Mouse (Mus musculus): ENCODE measurements at regions not wholly inside any gene's neighbourhood (a gene's known extent, or its start where the extent isn't known, plus 50 kb on each side); places are given as distances from the start of the nearest gene placed in this dataset.

- H3K9me3 ChIP-seq = no peaks in the 10 kb centered on the region
- H3K4me2 ChIP-seq (replicated peaks) = peak overlapping the region; percentile 78
- peak overlapping the region; percentile 63 for H3K27ac ChIP-seq
- H3K36me3 ChIP-seq = no peaks in the 10 kb centered on the region
- H3K4me3 ChIP-seq (replicated peaks) = peak overlapping the region; percentile 58
- WGBS = 6% methylated on average over 51 of the region's 51 CpGs
- peak overlapping the region; percentile 75 for H3K9ac ChIP-seq (replicated peaks)
- peaks cover 19% of the 10 kb centered on the region for H3K27me3 ChIP-seq
- H3K4me1 ChIP-seq (replicated peaks) = 0 out of 2 replicates have a peak, but pooled peaks cover 4% of the 10 kb centered on the region
- ATAC-seq = peak; percentile 99
Observed at GRCm38 (mm10) chr13:80962789-80963590, 79.8 kb downstream of the Arrdc3 start.

GRCm38 (mm10) chr13:80963591-80963940 lies 80.4 kb downstream of the Arrdc3 start:
- no peak for ATAC-seq
- peaks cover 19% of the 10 kb centered on the region for H3K27me3 ChIP-seq
- H3K4me1 ChIP-seq (replicated peaks) = 0 out of 2 replicates have a peak, but pooled peaks cover 4% of the 10 kb centered on the region
- H3K36me3 ChIP-seq = no peaks in the 10 kb centered on the region
- no peak overlapping the region for H3K9ac ChIP-seq (replicated peaks)
- H3K4me2 ChIP-seq (replicated peaks) = peak overlapping the region; percentile 78; the same call in 1 of the 2 replicates
- 82% methylated on average over 11 of the region's 11 CpGs for WGBS
- no peaks in the 10 kb centered on the region for H3K9me3 ChIP-seq
- 0 out of 2 replicates have a peak overlapping the region, but pooled peaks have one; percentile 63 for H3K27ac ChIP-seq
- peak overlapping the region; percentile 58; the same call in 1 of the 2 replicates for H3K4me3 ChIP-seq (replicated peaks)

GRCm38 (mm10) chr13:80971664-80972063 lies 88.5 kb downstream of the Arrdc3 start:
- Histone ChIP-seq H3K4me3 (replicated peaks) (no peak overlapping the region), H3K4me1 (replicated peaks) (no peaks in the 10 kb centered on the region), H3K27me3 (no peaks in the 10 kb centered on the region), H3K9ac (replicated peaks) (no peak overlapping the region), H3K36me3 (no peaks in the 10 kb centered on the region), H3K27ac (no peak overlapping the region), H3K9me3 (no peaks in the 10 kb centered on the region), H3K4me2 (replicated peaks) (no peak overlapping the region)
- 82% methylated on average over 3 of the region's 3 CpGs for WGBS
- no peak for ATAC-seq

- H3K9me3 ChIP-seq = no peaks in the 10 kb centered on the region
- 44% methylated on average over 1 of the region's 1 CpGs for WGBS
- H3K36me3 ChIP-seq = no peaks in the 10 kb centered on the region
- no peak overlapping the region for H3K9ac ChIP-seq (replicated peaks)
- H3K4me2 ChIP-seq (replicated peaks) = no peak overlapping the region
- no peak overlapping the region for H3K4me3 ChIP-seq (replicated peaks)
- H3K27me3 ChIP-seq = no peaks in the 10 kb centered on the region
- no peak for ATAC-seq
- H3K4me1 ChIP-seq (replicated peaks) = no peaks in the 10 kb centered on the region
- no peak overlapping the region for H3K27ac ChIP-seq
Observed at GRCm38 (mm10) chr13:80974424-80974823, 91.2 kb downstream of the Arrdc3 start.

- Histone ChIP-seq H3K9me3 (no peaks in the 10 kb centered on the region), H3K4me2 (replicated peaks) (no peak overlapping the region), H3K36me3 (no peaks in the 10 kb centered on the region), H3K4me1 (replicated peaks) (no peaks in the 10 kb centered on the region), H3K9ac (replicated peaks) (no peak overlapping the region), H3K4me3 (replicated peaks) (no peak overlapping the region), H3K27me3 (no peaks in the 10 kb centered on the region), H3K27ac (no peak overlapping the region)
- no peak for ATAC-seq
- WGBS = 86% methylated on average over 3 of the region's 3 CpGs
Observed at GRCm38 (mm10) chr13:80977266-80977665, 94.1 kb downstream of the Arrdc3 start.

GRCm38 (mm10) chr13:80981201-80981600 lies 98.0 kb downstream of the Arrdc3 start:
- Histone ChIP-seq H3K36me3 (no peaks in the 10 kb centered on the region), H3K27ac (no peak overlapping the region), H3K4me1 (replicated peaks) (no peaks in the 10 kb centered on the region), H3K9ac (replicated peaks) (no peak overlapping the region), H3K27me3 (no peaks in the 10 kb centered on the region), H3K4me2 (replicated peaks) (no peak overlapping the region), H3K4me3 (replicated peaks) (no peak overlapping the region), H3K9me3 (no peaks in the 10 kb centered on the region)
- 81% methylated on average over 2 of the region's 2 CpGs for WGBS
- ATAC-seq = no peak

- no peak overlapping the region for H3K4me2 ChIP-seq (replicated peaks)
- ATAC-seq = no peak
- H3K27ac ChIP-seq = no peak overlapping the region
- H3K9ac ChIP-seq (replicated peaks) = no peak overlapping the region
- 9% methylated on average over 4 of the region's 4 CpGs for WGBS
- no peaks in the 10 kb centered on the region for H3K9me3 ChIP-seq
- no peaks in the 10 kb centered on the region for H3K36me3 ChIP-seq
- 0 out of 2 replicates have a peak, but pooled peaks cover 6% of the 10 kb centered on the region for H3K4me1 ChIP-seq (replicated peaks)
- H3K27me3 ChIP-seq = no peaks in the 10 kb centered on the region
- no peak overlapping the region for H3K4me3 ChIP-seq (replicated peaks)
Observed at GRCm38 (mm10) chr13:80986657-80987056, 103.5 kb downstream of the Arrdc3 start.

GRCm38 (mm10) chr13:80989756-80990155 lies 106.6 kb downstream of the Arrdc3 start:
- no peaks in the 10 kb centered on the region for H3K27me3 ChIP-seq
- H3K27ac ChIP-seq = no peak overlapping the region
- no peak overlapping the region for H3K4me2 ChIP-seq (replicated peaks)
- H3K4me1 ChIP-seq (replicated peaks) = 0 out of 2 replicates have a peak, but pooled peaks cover 6% of the 10 kb centered on the region
- no peaks in the 10 kb centered on the region for H3K9me3 ChIP-seq
- H3K36me3 ChIP-seq = no peaks in the 10 kb centered on the region
- H3K9ac ChIP-seq (replicated peaks) = no peak overlapping the region
- no peak for ATAC-seq
- H3K4me3 ChIP-seq (replicated peaks) = no peak overlapping the region
- 78% methylated on average over 5 of the region's 5 CpGs for WGBS

GRCm38 (mm10) chr13:80992342-80992741 lies 109.2 kb downstream of the Arrdc3 start:
- H3K4me3 ChIP-seq (replicated peaks) = no peak overlapping the region
- H3K4me1 ChIP-seq (replicated peaks) = no peaks in the 10 kb centered on the region
- no peaks in the 10 kb centered on the region for H3K27me3 ChIP-seq
- H3K4me2 ChIP-seq (replicated peaks) = no peak overlapping the region
- no peak for ATAC-seq
- no peak overlapping the region for H3K9ac ChIP-seq (replicated peaks)
- no peaks in the 10 kb centered on the region for H3K9me3 ChIP-seq
- H3K27ac ChIP-seq = no peak overlapping the region
- WGBS = 74% methylated on average over 2 of the region's 2 CpGs
- H3K36me3 ChIP-seq = no peaks in the 10 kb centered on the region

GRCm38 (mm10) chr13:81008864-81009766 lies 125.9 kb downstream of the Arrdc3 start:
- Histone ChIP-seq H3K4me3 (replicated peaks) (no peak overlapping the region), H3K9me3 (no peaks in the 10 kb centered on the region), H3K27me3 (no peaks in the 10 kb centered on the region), H3K4me1 (replicated peaks) (no peaks in the 10 kb centered on the region), H3K27ac (no peak overlapping the region), H3K4me2 (replicated peaks) (no peak overlapping the region), H3K36me3 (no peaks in the 10 kb centered on the region), H3K9ac (replicated peaks) (no peak overlapping the region)
- no peak for ATAC-seq
- 51% methylated on average over 5 of the region's 5 CpGs for WGBS

GRCm38 (mm10) chr13:81013953-81014352 lies 130.8 kb downstream of the Arrdc3 start:
- H3K4me1 ChIP-seq (replicated peaks) = no peaks in the 10 kb centered on the region
- no peak overlapping the region for H3K9ac ChIP-seq (replicated peaks)
- ATAC-seq = no peak
- no peak overlapping the region for H3K4me3 ChIP-seq (replicated peaks)
- no peak overlapping the region for H3K27ac ChIP-seq
- no peak overlapping the region for H3K4me2 ChIP-seq (replicated peaks)
- no peaks in the 10 kb centered on the region for H3K9me3 ChIP-seq
- 92% methylated on average over 1 of the region's 1 CpGs for WGBS
- H3K36me3 ChIP-seq = no peaks in the 10 kb centered on the region
- H3K27me3 ChIP-seq = no peaks in the 10 kb centered on the region

- Histone ChIP-seq H3K9ac (replicated peaks) (no peak overlapping the region), H3K4me1 (replicated peaks) (no peaks in the 10 kb centered on the region), H3K4me3 (replicated peaks) (no peak overlapping the region), H3K36me3 (no peaks in the 10 kb centered on the region), H3K27ac (no peak overlapping the region), H3K9me3 (no peaks in the 10 kb centered on the region), H3K4me2 (replicated peaks) (no peak overlapping the region), H3K27me3 (no peaks in the 10 kb centered on the region)
- no peak for ATAC-seq
- WGBS = 73% methylated on average over 3 of the region's 3 CpGs
Observed at GRCm38 (mm10) chr13:81020106-81020747, 137.0 kb downstream of the Arrdc3 start.
